8 mouse cellular contexts compared by ENCODE assay signal in genomic region chr2:25429435-25430180, GRCm38 (mm10). TPM values are rescaled to one million over a fixed set of nuclear protein-coding genes. Genes with fewer than 3 reads are reported as not detected.
DNase-seq lines count a peak whose midpoint lies in the region; ATAC-seq and TF ChIP-seq lines count a peak whose summit lies in the region.

No protein-coding gene starts in this region.

- 60% methylated on average over 5 of the region's 5 CpGs for WGBS in heart, postnatal 0 days
- WGBS in limb, embryonic 11.5 days, result 74% methylated on average over 5 of the region's 5 CpGs
- WGBS in small intestine, adult 2 months, result 70% methylated on average over 5 of the region's 5 CpGs

- TF ChIP-seq EP300 in heart, postnatal 0 days (IDR thresholded peaks at IDR 0.05; ENCODE audit: low read depth), result no peak

- DNase-seq in cerebellum, adult 11-12 months, result peak; percentile 83
- DNase-seq in heart, postnatal 0 days (ENCODE audit: low spot score), result no peak
- DNase-seq in limb, embryonic 11.5 days (ENCODE audit: low spot score), result no peak
- DNase-seq in urinary bladder, adult 18-20 months (ENCODE audit: low spot score in 2 of 2), result no peak
- DNase-seq in thymus, postnatal 25 days, result no peak

- peaks cover 2% of the 10 kb centered on the region; the same call in 1 of the 2 replicates for H3K4me1 ChIP-seq in brown adipose tissue, adult 24 weeks (ENCODE audit: control insufficient read depth, insufficient read depth, insufficient read length, low read length)
- H3K4me1 ChIP-seq in heart, postnatal 0 days (ENCODE audit: control insufficient read depth, insufficient read depth), result peaks cover 4% of the 10 kb centered on the region; the same call in 1 of the 2 replicates
- 0 out of 2 replicates have a peak, but pooled peaks cover 3% of the 10 kb centered on the region for H3K4me1 ChIP-seq in limb, embryonic 11.5 days (ENCODE audit: control insufficient read depth, insufficient read depth, low read length)
- no peaks in the 10 kb centered on the region for H3K4me1 ChIP-seq in small intestine, adult 2 months (ENCODE audit: control insufficient read depth, insufficient read depth, insufficient read length, low read length)

- H3K4me2 ChIP-seq in heart, postnatal 0 days (ENCODE audit: low read depth, low read length), result peak overlapping the region; percentile 99
- peak overlapping the region; percentile 95; the same call in 1 of the 2 replicates for H3K4me2 ChIP-seq in limb, embryonic 11.5 days (ENCODE audit: low read depth, severe bottlenecking)

- H3K9ac ChIP-seq in heart, postnatal 0 days (replicated peaks; ENCODE audit: low read depth, low read length), result 0 out of 2 replicates have a peak overlapping the region, but pooled peaks have one; percentile 79
- H3K9ac ChIP-seq in limb, embryonic 11.5 days (ENCODE audit: low read length), result no peak overlapping the region

- no peak for TF ChIP-seq POLR2A in small intestine, adult 2 months (IDR thresholded peaks at IDR 0.05; ENCODE audit: low read depth, low read length)

- no peak for ATAC-seq in cerebellum, adult (ENCODE audit: insufficient number of reproducible peaks, low FRiP score, low TSS enrichment)
- ATAC-seq in heart, postnatal 0 days (ENCODE audit: insufficient read depth, low read depth), result no peak
- no peak for ATAC-seq in limb, embryonic 11.5 days (ENCODE audit: insufficient number of reproducible peaks, low FRiP score, low TSS enrichment, low read depth)

- H3K9me3 ChIP-seq in heart, postnatal 0 days (replicated peaks; ENCODE audit: control insufficient read depth, low read length), result no peaks in the 10 kb centered on the region
- no peaks in the 10 kb centered on the region for H3K9me3 ChIP-seq in limb, embryonic 11.5 days (ENCODE audit: control insufficient read depth, low read length)

- H3K4me3 ChIP-seq in brown adipose tissue, adult 24 weeks (ENCODE audit: insufficient read depth, low read depth, low read length), result peak overlapping the region; percentile 76
- peak overlapping the region; percentile 81; the same call in 1 of the 2 replicates for H3K4me3 ChIP-seq in heart, postnatal 0 days (ENCODE audit: low read depth, low read length)
- H3K4me3 ChIP-seq in limb, embryonic 11.5 days (ENCODE audit: low read depth, low read length), result peak overlapping the region; percentile 72
- peak overlapping the region; percentile 80 for H3K4me3 ChIP-seq in small intestine, adult 2 months (ENCODE audit: low read depth, low read length)

- peaks cover 21% of the 10 kb centered on the region for H3K27me3 ChIP-seq in heart, postnatal 0 days (ENCODE audit: control insufficient read depth, insufficient read depth, low read length)
- H3K27me3 ChIP-seq in limb, embryonic 11.5 days (ENCODE audit: control insufficient read depth, insufficient read depth, low read length), result peaks cover 24% of the 10 kb centered on the region
- H3K27me3 ChIP-seq in small intestine, adult 2 months (ENCODE audit: control insufficient read depth, insufficient read depth, low read length), result no peaks in the 10 kb centered on the region

- no peak for TF ChIP-seq CTCF in heart, postnatal 0 days (IDR thresholded peaks at IDR 0.05; ENCODE audit: low read depth)
- TF ChIP-seq CTCF in small intestine, adult 2 months (IDR thresholded peaks at IDR 0.05; ENCODE audit: extremely low read depth, insufficient read length, insufficient replicate concordance, low read depth, low read length), result no peak

- 0 out of 2 replicates have a peak, but pooled peaks cover 1% of the 10 kb centered on the region for H3K36me3 ChIP-seq in heart, postnatal 0 days (replicated peaks; ENCODE audit: control insufficient read depth, insufficient read depth, low read length)
- no peaks in the 10 kb centered on the region for H3K36me3 ChIP-seq in limb, embryonic 11.5 days (ENCODE audit: control insufficient read depth, insufficient read depth, low read length)
- H3K36me3 ChIP-seq in small intestine, adult 2 months (ENCODE audit: control insufficient read depth, insufficient read depth, low read length), result no peaks in the 10 kb centered on the region

- no peak overlapping the region for H3K27ac ChIP-seq in brown adipose tissue, adult 24 weeks (replicated peaks; ENCODE audit: low read depth, low read length)
- H3K27ac ChIP-seq in heart, postnatal 0 days (ENCODE audit: low read depth), result no peak overlapping the region
- H3K27ac ChIP-seq in limb, embryonic 11.5 days (replicated peaks; ENCODE audit: low read depth, low read length), result no peak overlapping the region
- no peak overlapping the region for H3K27ac ChIP-seq in small intestine, adult 2 months (ENCODE audit: insufficient read depth, low read depth, low read length)

RNA-seq across cellular contexts. Expression of gene Abca2, which starts 1.1 kb away (rescaled TPM):
- 30.0 and 52.4 TPM in 2 replicates for polyA plus RNA-seq in brown adipose tissue, adult 24 weeks (2012; ENCODE audit: insufficient read depth, insufficient read length, missing spikeins)
- 27.6 and 32.0 TPM in 2 replicates for total RNA-seq in heart, postnatal 0 days (2014; rRNA removed; ENCODE audit: low replicate concordance)
- 2.4 and 3.6 TPM in 2 replicates for polyA plus RNA-seq in heart, postnatal 0 days (2015; fragmentation: Nextera tagmentation; extraction: Ambion mirVana)
- 3.1 and 3.8 TPM in 2 replicates for polyA plus RNA-seq in limb, embryonic 11.5 days (2014; fragmentation: Nextera tagmentation; extraction: Ambion mirVana)
- 15.0 and 18.5 TPM in 2 replicates for polyA plus RNA-seq in small intestine, adult 2 months (2012; rRNA removed)

RNA-seq across cellular contexts. Expression of gene Fut7, which starts 6.5 kb away (rescaled TPM):
- polyA plus RNA-seq in brown adipose tissue, adult 24 weeks (2012; ENCODE audit: insufficient read depth, insufficient read length, missing spikeins), result not detected in 2 replicates
- not detected in 2 replicates for total RNA-seq in heart, postnatal 0 days (2014; rRNA removed; ENCODE audit: low replicate concordance)
- polyA plus RNA-seq in heart, postnatal 0 days (2015; fragmentation: Nextera tagmentation; extraction: Ambion mirVana), result not detected in 2 replicates
- polyA plus RNA-seq in limb, embryonic 11.5 days (2014; fragmentation: Nextera tagmentation; extraction: Ambion mirVana), result not detected in 2 replicates
- 0.68 and 0.76 TPM in 2 replicates for polyA plus RNA-seq in small intestine, adult 2 months (2012; rRNA removed)

RNA-seq across cellular contexts. Expression of gene Clic3, which starts 27.0 kb away (rescaled TPM):
- polyA plus RNA-seq in brown adipose tissue, adult 24 weeks (2012; ENCODE audit: insufficient read depth, insufficient read length, missing spikeins), result not detected in 2 replicates
- total RNA-seq in heart, postnatal 0 days (2014; rRNA removed; ENCODE audit: low replicate concordance), result 2.4 and 4.5 TPM in 2 replicates
- polyA plus RNA-seq in heart, postnatal 0 days (2015; fragmentation: Nextera tagmentation; extraction: Ambion mirVana), result 6.5 and 7.4 TPM in 2 replicates
- polyA plus RNA-seq in limb, embryonic 11.5 days (2014; fragmentation: Nextera tagmentation; extraction: Ambion mirVana), result 0.81 TPM in 1 of 2 replicates, not detected in the other
- polyA plus RNA-seq in small intestine, adult 2 months (2012; rRNA removed), result 0.38 and 12.0 TPM in 2 replicates

RNA-seq across cellular contexts. Expression of gene Npdc1, which starts 30.5 kb away (rescaled TPM):
- polyA plus RNA-seq in brown adipose tissue, adult 24 weeks (2012; ENCODE audit: insufficient read depth, insufficient read length, missing spikeins), result 32.5 and 41.5 TPM in 2 replicates
- total RNA-seq in heart, postnatal 0 days (2014; rRNA removed; ENCODE audit: low replicate concordance), result 43.0 and 49.7 TPM in 2 replicates
- 21.0 and 24.5 TPM in 2 replicates for polyA plus RNA-seq in heart, postnatal 0 days (2015; fragmentation: Nextera tagmentation; extraction: Ambion mirVana)
- 6.1 and 6.8 TPM in 2 replicates for polyA plus RNA-seq in limb, embryonic 11.5 days (2014; fragmentation: Nextera tagmentation; extraction: Ambion mirVana)
- 103 and 117 TPM in 2 replicates for polyA plus RNA-seq in small intestine, adult 2 months (2012; rRNA removed)

RNA-seq across cellular contexts. Expression of gene Paxx, which starts 31.3 kb away (rescaled TPM):
- polyA plus RNA-seq in brown adipose tissue, adult 24 weeks (2012; ENCODE audit: insufficient read depth, insufficient read length, missing spikeins), result 195 and 218 TPM in 2 replicates
- 71.9 and 90.7 TPM in 2 replicates for total RNA-seq in heart, postnatal 0 days (2014; rRNA removed; ENCODE audit: low replicate concordance)
- 42.7 and 45.5 TPM in 2 replicates for polyA plus RNA-seq in heart, postnatal 0 days (2015; fragmentation: Nextera tagmentation; extraction: Ambion mirVana)
- polyA plus RNA-seq in limb, embryonic 11.5 days (2014; fragmentation: Nextera tagmentation; extraction: Ambion mirVana), result 15.0 and 18.1 TPM in 2 replicates
- polyA plus RNA-seq in small intestine, adult 2 months (2012; rRNA removed), result 48.6 and 62.7 TPM in 2 replicates
